Mouse (Mus musculus) embryonic fibroblast, embryonic 13.5 days (primary cell): Measurements from ENCODE around the gene D10Wsu102e.

Experiments
- CTCF ChIP-seq: IDR thresholded peaks from 2 replicates; pipeline ENCODE4 v1.5.1; 2011; ENCODE audit warnings: mild to moderate bottlenecking, control low read depth, low read length, moderate library complexity, borderline replicate concordance; ENCODE audit not compliant: insufficient read depth
- POLR2A ChIP-seq: IDR thresholded peaks from 2 replicates; pipeline ENCODE4 v1.6.1; 2011; ENCODE audit warnings: low read depth, mild to moderate bottlenecking, control low read depth, low read length, moderate library complexity

- no peak for TF ChIP-seq CTCF
- TF ChIP-seq POLR2A: no peak
Measured at GRCm38 (mm10) chr10:83520990-83521389, 161.0 kb downstream of the D10Wsu102e start.
